24 mouse cellular contexts compared by ENCODE assay signal in the genomic region with DNA sequence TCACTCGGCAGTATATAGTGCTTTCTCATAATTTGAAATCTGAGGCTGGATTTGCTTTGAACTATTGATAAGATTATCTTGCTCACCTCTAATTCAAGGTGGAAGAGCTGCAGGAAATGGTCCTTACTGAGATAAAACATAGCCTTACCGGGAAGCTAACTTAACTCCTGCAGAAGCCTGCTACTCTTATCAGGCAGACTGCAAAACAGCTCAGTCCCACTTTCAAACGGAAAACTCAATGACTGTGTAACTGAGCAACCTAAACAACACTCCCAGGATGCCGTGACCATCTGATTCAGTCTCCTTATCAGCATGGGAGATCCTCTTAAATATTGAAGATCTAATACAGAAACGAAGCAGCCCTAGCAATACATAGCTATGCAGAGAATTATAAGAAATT.
"Had no signal": no experiment of that assay in that cellular context is flagged by ENCODE, and none has a peak within 500 bp of the region (broad histone marks: within the 10 kb centered on the region; RNA-seq: fewer than 3 reads in every experiment).

No protein-coding gene starts in this region.

- H3K36me3 ChIP-seq: heart, embryonic 13.5 days; heart, embryonic 15.5 days; hindbrain, embryonic 13.5 days; hindbrain, embryonic 15.5 days; limb, embryonic 10.5 days; limb, embryonic 12.5 days had no signal

- H3K4me1 ChIP-seq: heart, embryonic 13.5 days; heart, embryonic 15.5 days; hindbrain, embryonic 13.5 days; hindbrain, embryonic 15.5 days; limb, embryonic 10.5 days; limb, embryonic 12.5 days had no signal

- H3K27me3 ChIP-seq: heart, embryonic 13.5 days; heart, embryonic 15.5 days; hindbrain, embryonic 13.5 days; hindbrain, embryonic 15.5 days; limb, embryonic 12.5 days had no signal

- DNase-seq: gastrocnemius, postnatal 14 days; gastrocnemius, postnatal 36 days; heart, adult 11 months; heart, adult 2 months; heart, postnatal 14 days; heart, postnatal 36 days; kidney, adult 11 months; kidney, adult 8-10 months; kidney, postnatal 10 days; kidney, postnatal 25 days; kidney, postnatal 4 days; liver had no signal

- H3K9me3 ChIP-seq: heart, embryonic 13.5 days; heart, embryonic 15.5 days; hindbrain, embryonic 13.5 days; hindbrain, embryonic 15.5 days; limb, embryonic 10.5 days; limb, embryonic 12.5 days had no signal

- H3K27ac ChIP-seq: heart, adult 2 months; heart, embryonic 13.5 days; heart, embryonic 15.5 days; hindbrain, embryonic 13.5 days; hindbrain, embryonic 15.5 days; hindbrain, postnatal 0 days; layer of hippocampus, adult 2 months; left cerebral cortex, adult 2 months; limb, embryonic 10.5 days; limb, embryonic 12.5 days had no signal

- ATAC-seq: hindbrain, postnatal 0 days; intestine, embryonic 16.5 days had no signal

- H3K4me3 ChIP-seq: heart, adult 2 months; heart, embryonic 13.5 days; heart, embryonic 15.5 days; hindbrain, embryonic 13.5 days; hindbrain, embryonic 15.5 days; layer of hippocampus, adult 2 months; left cerebral cortex, adult 2 months; limb, embryonic 10.5 days; limb, embryonic 12.5 days had no signal

- H3K4me2 ChIP-seq: heart, embryonic 11.5 days; heart, embryonic 13.5 days; heart, embryonic 15.5 days; hindbrain, embryonic 13.5 days; hindbrain, embryonic 15.5 days; limb, embryonic 12.5 days; liver, embryonic 11.5 days had no signal

- H3K9ac ChIP-seq: heart, embryonic 13.5 days; heart, embryonic 15.5 days; hindbrain, embryonic 13.5 days; hindbrain, embryonic 15.5 days; limb, embryonic 12.5 days had no signal
